In genomic region chr15:81940219-81940618, GRCm38 (mm10) we compare ENCODE assay signal across 33 mouse cellular contexts. TPM values are rescaled to one million over a fixed set of nuclear protein-coding genes. Genes with fewer than 3 reads are reported as not detected.
DNase-seq lines count a peak whose midpoint lies in the region; ATAC-seq and TF ChIP-seq lines count a peak whose summit lies in the region.
"Had no signal": no experiment of that assay in that cellular context is flagged by ENCODE, and none has a peak within 500 bp of the region (broad histone marks: within the 10 kb centered on the region; RNA-seq: fewer than 3 reads in every experiment).

No protein-coding gene starts in this region.

- ATAC-seq in embryonic facial prominence, embryonic 13.5 days (ENCODE audit: insufficient number of reproducible peaks, insufficient read depth, low FRiP score, low TSS enrichment, low read depth), result no peak
- ATAC-seq in neural tube, embryonic 13.5 days (ENCODE audit: low read depth), result no peak
- no peak for ATAC-seq in neural tube, embryonic 15.5 days (ENCODE audit: low FRiP score)
- ATAC-seq: activated CD4-positive, CD25-positive, alpha-beta regulatory T cell, adult 4 months; forebrain, embryonic 14.5 days; forebrain, postnatal 0 days; intestine, postnatal 0 days had no signal

- 92% methylated on average over 5 of the region's 5 CpGs for WGBS in embryonic facial prominence, embryonic 13.5 days
- 87% methylated on average over 5 of the region's 5 CpGs for WGBS in embryonic facial prominence, embryonic 10.5 days
- WGBS in heart, adult 2 months, result 79% methylated on average over 5 of the region's 5 CpGs
- WGBS in neural tube, embryonic 13.5 days, result 94% methylated on average over 5 of the region's 5 CpGs
- 91% methylated on average over 5 of the region's 5 CpGs for WGBS in neural tube, embryonic 15.5 days
- WGBS in olfactory bulb, adult 2 months, result 71% methylated on average over 5 of the region's 5 CpGs
- 92% methylated on average over 5 of the region's 5 CpGs for WGBS in kidney, adult 2 months

- TF ChIP-seq EP300 in heart, adult 2 months (IDR thresholded peaks at IDR 0.05; ENCODE audit: insufficient read depth, low read depth, low read length), result 0 out of 2 replicates have a peak, but pooled peaks have one; percentile 11

- no peak overlapping the region for H3K27ac ChIP-seq in embryonic facial prominence, embryonic 13.5 days
- H3K27ac ChIP-seq in embryonic facial prominence, embryonic 10.5 days (replicated peaks), result no peak overlapping the region
- no peak overlapping the region for H3K27ac ChIP-seq in heart, adult 2 months
- no peak overlapping the region for H3K27ac ChIP-seq in neural tube, embryonic 13.5 days (replicated peaks)
- no peak overlapping the region for H3K27ac ChIP-seq in neural tube, embryonic 15.5 days (replicated peaks)
- peak overlapping the region; percentile 97; the same call in 1 of the 2 replicates for H3K27ac ChIP-seq in olfactory bulb, adult 2 months (ENCODE audit: insufficient read depth, low read depth, low read length)
- H3K27ac ChIP-seq in kidney, adult 2 months (ENCODE audit: insufficient read depth, low read depth, low read length), result no peak overlapping the region
- H3K27ac ChIP-seq: embryonic facial prominence, embryonic 15.5 days; heart, embryonic 10.5 days; heart, embryonic 13.5 days; hindbrain, embryonic 12.5 days; hindbrain, embryonic 15.5 days had no signal

- TF ChIP-seq POLR2A in heart, adult 2 months (IDR thresholded peaks at IDR 0.05; ENCODE audit: insufficient read depth, low read depth, low read length), result no peak
- TF ChIP-seq POLR2A in olfactory bulb, adult 2 months (IDR thresholded peaks at IDR 0.05; ENCODE audit: insufficient read depth, low read depth, low read length), result no peak
- no peak for TF ChIP-seq POLR2A in kidney, adult 2 months (IDR thresholded peaks at IDR 0.05; ENCODE audit: low read depth, low read length)

- H3K36me3 ChIP-seq in embryonic facial prominence, embryonic 13.5 days, result no peaks in the 10 kb centered on the region
- no peaks in the 10 kb centered on the region for H3K36me3 ChIP-seq in embryonic facial prominence, embryonic 10.5 days (replicated peaks)
- H3K36me3 ChIP-seq in heart, adult 2 months (ENCODE audit: control insufficient read depth, insufficient read depth, low read length), result no peaks in the 10 kb centered on the region
- H3K36me3 ChIP-seq in neural tube, embryonic 13.5 days, result peaks cover 13% of the 10 kb centered on the region
- H3K36me3 ChIP-seq in neural tube, embryonic 15.5 days, result 0 out of 2 replicates have a peak, but pooled peaks cover 3% of the 10 kb centered on the region
- H3K36me3 ChIP-seq in kidney, adult 2 months (ENCODE audit: control insufficient read depth, insufficient read depth, low read length), result no peaks in the 10 kb centered on the region
- H3K36me3 ChIP-seq: embryonic facial prominence, embryonic 15.5 days; heart, embryonic 10.5 days; heart, embryonic 13.5 days; hindbrain, embryonic 12.5 days; hindbrain, embryonic 15.5 days had no signal

- no peak for TF ChIP-seq CTCF in heart, adult 2 months (IDR thresholded peaks at IDR 0.05)
- TF ChIP-seq CTCF in olfactory bulb, adult 2 months (IDR thresholded peaks at IDR 0.05; ENCODE audit: insufficient read depth, low read depth, low read length), result no peak
- TF ChIP-seq CTCF in kidney, adult 2 months (conservative IDR thresholded peaks at IDR 0.05; ENCODE audit: insufficient read depth, insufficient read length, low read depth, low read length), result no peak

- H3K9ac ChIP-seq in embryonic facial prominence, embryonic 13.5 days, result 0 out of 2 replicates have a peak overlapping the region, but pooled peaks have one; percentile 11
- no peak overlapping the region for H3K9ac ChIP-seq in heart, adult 2 months (ENCODE audit: low read depth, low read length)
- 0 out of 2 replicates have a peak overlapping the region, but pooled peaks have one; percentile 2 for H3K9ac ChIP-seq in neural tube, embryonic 13.5 days
- H3K9ac ChIP-seq in neural tube, embryonic 15.5 days (replicated peaks), result no peak overlapping the region
- H3K9ac ChIP-seq: embryonic facial prominence, embryonic 15.5 days; forebrain, postnatal 0 days; heart, embryonic 13.5 days; hindbrain, embryonic 12.5 days; hindbrain, embryonic 15.5 days had no signal

- H3K9me3 ChIP-seq in embryonic facial prominence, embryonic 13.5 days, result no peaks in the 10 kb centered on the region
- H3K9me3 ChIP-seq in embryonic facial prominence, embryonic 10.5 days, result no peaks in the 10 kb centered on the region
- H3K9me3 ChIP-seq in neural tube, embryonic 13.5 days, result no peaks in the 10 kb centered on the region
- H3K9me3 ChIP-seq in neural tube, embryonic 15.5 days (replicated peaks), result no peaks in the 10 kb centered on the region
- H3K9me3 ChIP-seq: embryonic facial prominence, embryonic 15.5 days; heart, embryonic 10.5 days; heart, embryonic 13.5 days; hindbrain, embryonic 12.5 days; hindbrain, embryonic 15.5 days had no signal

- H3K4me1 ChIP-seq in embryonic facial prominence, embryonic 13.5 days, result peaks cover 27% of the 10 kb centered on the region
- H3K4me1 ChIP-seq in embryonic facial prominence, embryonic 10.5 days, result peaks cover 50% of the 10 kb centered on the region
- H3K4me1 ChIP-seq in heart, adult 2 months (ENCODE audit: control insufficient read depth, insufficient read depth, low read length), result peaks cover 6% of the 10 kb centered on the region
- H3K4me1 ChIP-seq in neural tube, embryonic 13.5 days (replicated peaks), result peaks cover 50% of the 10 kb centered on the region
- peaks cover 50% of the 10 kb centered on the region for H3K4me1 ChIP-seq in neural tube, embryonic 15.5 days
- peaks cover 44% of the 10 kb centered on the region for H3K4me1 ChIP-seq in olfactory bulb, adult 2 months (ENCODE audit: control insufficient read depth, insufficient read depth, low read length)
- peaks cover 5% of the 10 kb centered on the region; the same call in 1 of the 2 replicates for H3K4me1 ChIP-seq in kidney, adult 2 months (ENCODE audit: control insufficient read depth, insufficient read depth, low read length)

- peaks cover 4% of the 10 kb centered on the region; the same call in 1 of the 2 replicates for H3K27me3 ChIP-seq in embryonic facial prominence, embryonic 13.5 days
- H3K27me3 ChIP-seq in embryonic facial prominence, embryonic 10.5 days (replicated peaks; ENCODE audit: low read depth, poor library complexity, severe bottlenecking), result peaks cover 12% of the 10 kb centered on the region
- H3K27me3 ChIP-seq in heart, adult 2 months (ENCODE audit: control insufficient read depth, insufficient read depth, low read length), result no peaks in the 10 kb centered on the region
- H3K27me3 ChIP-seq in neural tube, embryonic 13.5 days, result no peaks in the 10 kb centered on the region
- no peaks in the 10 kb centered on the region for H3K27me3 ChIP-seq in neural tube, embryonic 15.5 days (replicated peaks)
- H3K27me3 ChIP-seq in kidney, adult 2 months (replicated peaks; ENCODE audit: control insufficient read depth, insufficient read depth, low read length), result no peaks in the 10 kb centered on the region
- H3K27me3 ChIP-seq: embryonic facial prominence, embryonic 15.5 days; hindbrain, embryonic 12.5 days; hindbrain, embryonic 15.5 days had no signal

- intact Hi-C loops in heart, adult 2 months (cut with DNase I), result no loop called here

- no peak for DNase-seq in embryonic facial prominence, embryonic 10.5 days (ENCODE audit: low spot score)
- DNase-seq in heart, adult 2 months, result no peak
- no peak for DNase-seq in heart, adult 9 months (ENCODE audit: low spot score in 2 of 2)
- DNase-seq in kidney, adult 2 months, result no peak
- DNase-seq: adrenal gland, adult 8-10 months; adrenal gland, postnatal 25 days; cerebellum, adult 9-10 months; cerebellum, postnatal 14 days; embryo, embryonic 11 days; forebrain, postnatal 0 days; gastrocnemius, postnatal 36 days; heart, postnatal 14 days had no signal

- no peak overlapping the region for H3K4me3 ChIP-seq in embryonic facial prominence, embryonic 13.5 days
- no peak overlapping the region for H3K4me3 ChIP-seq in embryonic facial prominence, embryonic 10.5 days
- H3K4me3 ChIP-seq in heart, adult 2 months, result no peak overlapping the region
- H3K4me3 ChIP-seq in neural tube, embryonic 13.5 days, result no peak overlapping the region
- H3K4me3 ChIP-seq in neural tube, embryonic 15.5 days (replicated peaks), result no peak overlapping the region
- no peak overlapping the region for H3K4me3 ChIP-seq in olfactory bulb, adult 2 months (ENCODE audit: insufficient read depth, low read depth, low read length)
- no peak overlapping the region for H3K4me3 ChIP-seq in kidney, adult 2 months (ENCODE audit: insufficient read depth, low read depth, low read length)
- H3K4me3 ChIP-seq: embryonic facial prominence, embryonic 15.5 days; heart, embryonic 10.5 days; heart, embryonic 13.5 days; hindbrain, embryonic 12.5 days; hindbrain, embryonic 15.5 days had no signal

- no peaks in the 10 kb centered on the region for H3K79me2 ChIP-seq in heart, adult 2 months (replicated peaks; ENCODE audit: control insufficient read depth, insufficient read depth, low read length)

- no peak overlapping the region for H3K4me2 ChIP-seq in embryonic facial prominence, embryonic 13.5 days
- no peak overlapping the region for H3K4me2 ChIP-seq in neural tube, embryonic 13.5 days
- no peak overlapping the region for H3K4me2 ChIP-seq in neural tube, embryonic 15.5 days
- H3K4me2 ChIP-seq: embryonic facial prominence, embryonic 15.5 days; heart, embryonic 13.5 days; hindbrain, embryonic 12.5 days; hindbrain, embryonic 15.5 days had no signal

RNA-seq across cellular contexts. Expression of gene Csdc2, which starts 3.7 kb away (rescaled TPM):
- 10.9 and 11.4 TPM in 2 replicates for polyA plus RNA-seq in embryonic facial prominence, embryonic 13.5 days (2015; fragmentation: Nextera tagmentation; extraction: Ambion mirVana)
- polyA plus RNA-seq in embryonic facial prominence, embryonic 10.5 days (2016; fragmentation: Nextera tagmentation; extraction: Ambion mirVana), result 8.1 and 8.5 TPM in 2 replicates
- 10 to 100 TPM; 66.1 to 92.7 TPM for total RNA-seq in heart, adult 2 months (2021)
- 85.7 and 111 TPM in 2 replicates for polyA plus RNA-seq in heart, adult 2 months (2012; rRNA removed)
- polyA plus RNA-seq in neural tube, embryonic 13.5 days (2015; fragmentation: Nextera tagmentation; extraction: Ambion mirVana), result 117 and 127 TPM in 2 replicates
- 194 and 220 TPM in 2 replicates for polyA plus RNA-seq in neural tube, embryonic 15.5 days (2015; fragmentation: Nextera tagmentation; extraction: Ambion mirVana)
- not detected in 2 replicates for polyA plus RNA-seq in olfactory bulb, adult 2 months (2012; ENCODE audit: insufficient read depth, insufficient read length, low replicate concordance, missing spikeins)
- polyA plus RNA-seq in kidney, adult 2 months (2012; rRNA removed), result 5.6 and 6.0 TPM in 2 replicates
- total RNA-seq: common myeloid progenitor, adult 5-6 weeks; granulocyte monocyte progenitor cell, adult 5-6 weeks; hematopoietic stem cell, adult 5-6 weeks had no signal
- polyA plus RNA-seq: activated CD4-positive, CD25-positive, alpha-beta regulatory T cell, adult 4 months had no signal

RNA-seq across cellular contexts. Expression of gene Polr3h, which starts 14.2 kb away (rescaled TPM):
- polyA plus RNA-seq in embryonic facial prominence, embryonic 13.5 days (2015; fragmentation: Nextera tagmentation; extraction: Ambion mirVana), result 51.8 and 63.9 TPM in 2 replicates
- polyA plus RNA-seq in embryonic facial prominence, embryonic 10.5 days (2016; fragmentation: Nextera tagmentation; extraction: Ambion mirVana), result 74.3 and 84.5 TPM in 2 replicates
- 1 to 10 TPM; 5.9 to 8.1 TPM for total RNA-seq in heart, adult 2 months (2021)
- 7.2 and 10.2 TPM in 2 replicates for polyA plus RNA-seq in heart, adult 2 months (2012; rRNA removed)
- polyA plus RNA-seq in neural tube, embryonic 13.5 days (2015; fragmentation: Nextera tagmentation; extraction: Ambion mirVana), result 78.6 and 80.6 TPM in 2 replicates
- 93.2 and 107 TPM in 2 replicates for polyA plus RNA-seq in neural tube, embryonic 15.5 days (2015; fragmentation: Nextera tagmentation; extraction: Ambion mirVana)
- not detected in 2 replicates for polyA plus RNA-seq in olfactory bulb, adult 2 months (2012; ENCODE audit: insufficient read depth, insufficient read length, low replicate concordance, missing spikeins)
- polyA plus RNA-seq in kidney, adult 2 months (2012; rRNA removed), result 16.1 and 20.2 TPM in 2 replicates

RNA-seq across cellular contexts. Expression of gene Pmm1, which starts 20.5 kb away (rescaled TPM):
- 30.0 and 35.7 TPM in 2 replicates for polyA plus RNA-seq in embryonic facial prominence, embryonic 13.5 days (2015; fragmentation: Nextera tagmentation; extraction: Ambion mirVana)
- 21.9 and 26.9 TPM in 2 replicates for polyA plus RNA-seq in embryonic facial prominence, embryonic 10.5 days (2016; fragmentation: Nextera tagmentation; extraction: Ambion mirVana)
- total RNA-seq in heart, adult 2 months (2021), result 10 to 100 TPM; 22.0 to 26.7 TPM
- polyA plus RNA-seq in heart, adult 2 months (2012; rRNA removed), result 27.7 and 34.4 TPM in 2 replicates
- polyA plus RNA-seq in neural tube, embryonic 13.5 days (2015; fragmentation: Nextera tagmentation; extraction: Ambion mirVana), result 62.2 and 75.2 TPM in 2 replicates
- 99.8 and 111 TPM in 2 replicates for polyA plus RNA-seq in neural tube, embryonic 15.5 days (2015; fragmentation: Nextera tagmentation; extraction: Ambion mirVana)
- polyA plus RNA-seq in olfactory bulb, adult 2 months (2012; ENCODE audit: insufficient read depth, insufficient read length, low replicate concordance, missing spikeins), result not detected in 2 replicates
- 50.7 and 51.4 TPM in 2 replicates for polyA plus RNA-seq in kidney, adult 2 months (2012; rRNA removed)

RNA-seq across cellular contexts. Expression of gene 1700029P11Rik, which starts 40.1 kb away (rescaled TPM):
- not detected in 2 replicates for polyA plus RNA-seq in embryonic facial prominence, embryonic 13.5 days (2015; fragmentation: Nextera tagmentation; extraction: Ambion mirVana)
- polyA plus RNA-seq in embryonic facial prominence, embryonic 10.5 days (2016; fragmentation: Nextera tagmentation; extraction: Ambion mirVana), result not detected in 2 replicates
- not detected for total RNA-seq in heart, adult 2 months (2021)
- polyA plus RNA-seq in heart, adult 2 months (2012; rRNA removed), result not detected in 2 replicates
- polyA plus RNA-seq in neural tube, embryonic 13.5 days (2015; fragmentation: Nextera tagmentation; extraction: Ambion mirVana), result not detected in 2 replicates
- not detected in 2 replicates for polyA plus RNA-seq in neural tube, embryonic 15.5 days (2015; fragmentation: Nextera tagmentation; extraction: Ambion mirVana)
- not detected in 2 replicates for polyA plus RNA-seq in olfactory bulb, adult 2 months (2012; ENCODE audit: insufficient read depth, insufficient read length, low replicate concordance, missing spikeins)
- polyA plus RNA-seq in kidney, adult 2 months (2012; rRNA removed), result 0.08 and 0.15 TPM in 2 replicates
- total RNA-seq: adrenal gland, adult 8-10 months; adrenal gland, postnatal 25 days; common myeloid progenitor, adult 5-6 weeks; forebrain, postnatal 0 days; gastrocnemius, adult 8-10 months; gastrocnemius, postnatal 36 days; granulocyte monocyte progenitor cell, adult 5-6 weeks; heart, postnatal 14 days; hematopoietic stem cell, adult 5-6 weeks had no signal
- polyA plus RNA-seq: activated CD4-positive, CD25-positive, alpha-beta regulatory T cell, adult 4 months; embryonic facial prominence, embryonic 11.5 days; embryonic facial prominence, embryonic 15.5 days; forebrain, embryonic 11.5 days; forebrain, embryonic 14.5 days; forebrain, postnatal 0 days; frontal cortex, adult 2 months; heart, embryonic 10.5 days; heart, embryonic 13.5 days; heart, embryonic 16.5 days; hindbrain, embryonic 12.5 days; hindbrain, embryonic 15.5 days; intestine, embryonic 14.5 days; intestine, postnatal 0 days had no signal

RNA-seq across cellular contexts. Expression of gene Xrcc6, which starts 47.4 kb away (rescaled TPM):
- 92.3 and 98.2 TPM in 2 replicates for polyA plus RNA-seq in embryonic facial prominence, embryonic 13.5 days (2015; fragmentation: Nextera tagmentation; extraction: Ambion mirVana)
- 100 and 104 TPM in 2 replicates for polyA plus RNA-seq in embryonic facial prominence, embryonic 10.5 days (2016; fragmentation: Nextera tagmentation; extraction: Ambion mirVana)
- 10 to 100 TPM; 18.9 to 24.3 TPM for total RNA-seq in heart, adult 2 months (2021)
- 18.6 and 20.3 TPM in 2 replicates for polyA plus RNA-seq in heart, adult 2 months (2012; rRNA removed)
- polyA plus RNA-seq in neural tube, embryonic 13.5 days (2015; fragmentation: Nextera tagmentation; extraction: Ambion mirVana), result 45.0 and 46.7 TPM in 2 replicates
- 41.6 and 74.7 TPM in 2 replicates for polyA plus RNA-seq in neural tube, embryonic 15.5 days (2015; fragmentation: Nextera tagmentation; extraction: Ambion mirVana)
- polyA plus RNA-seq in olfactory bulb, adult 2 months (2012; ENCODE audit: insufficient read depth, insufficient read length, low replicate concordance, missing spikeins), result 1,163 TPM in 1 of 2 replicates, not detected in the other
- polyA plus RNA-seq in kidney, adult 2 months (2012; rRNA removed), result 15.6 and 22.1 TPM in 2 replicates

Comparison
In these comparisons a context has a peak if more than half of its experiments do, and no peak if none do; other contexts are left out.
1. H3K9ac ChIP-seq: peak in embryonic facial prominence, embryonic 13.5 days (single experiment) and neural tube, embryonic 13.5 days (single experiment); none in heart, adult 2 months (single experiment) and neural tube, embryonic 15.5 days (single experiment).